Mouse (Mus musculus) stomach, postnatal 0 days (tissue): ENCODE results near the gene Panx3. TPM values are rescaled to one million over a fixed set of nuclear protein-coding genes. Genes with fewer than 3 reads are reported as not detected.
A peak's percentile ranks its signal among the peaks of the same experiment; 100 is the strongest.

Source experiments
- ATAC-seq: fragments of 200-750 bp; cut with Nextera tagmentation; 2 replicates; pipeline ENCODE4 v1.8.0; 2017; ENCODE audit not compliant: low FRiP score, low TSS enrichment
- DNase-seq: peaks from one replicate; pipeline ENCODE4 v3.0.0-alpha.2; 2016; ENCODE audit warnings: low spot score
- H3K27ac ChIP-seq: fragments of 300-500 bp; sonication (generic); replicated peaks from 2 replicates; pipeline ENCODE4 v1.5.1; 2014; ENCODE audit warnings: mild to moderate bottlenecking, control low read depth
- H3K27me3 ChIP-seq: fragments of 300-500 bp; sonication (generic); 2 replicates; pipeline ENCODE4 v1.6.1; 2014; ENCODE audit warnings: low read length; ENCODE audit not compliant: control insufficient read depth, insufficient read depth
- H3K36me3 ChIP-seq: fragments of 300-500 bp; sonication (generic); 2 replicates; pipeline ENCODE4 v1.6.1; 2014; ENCODE audit warnings: low read length, mixed read lengths; ENCODE audit not compliant: control insufficient read depth, insufficient read depth
- H3K4me1 ChIP-seq: fragments of 300-500 bp; sonication (generic); replicated peaks from 2 replicates; pipeline ENCODE4 v1.6.1; 2014; ENCODE audit warnings: antibody characterized with exemption; ENCODE audit not compliant: control insufficient read depth, insufficient read depth
- H3K4me2 ChIP-seq: fragments of 300-500 bp; sonication (generic); replicated peaks from 2 replicates; pipeline ENCODE4 v1.6.1; 2014; ENCODE audit warnings: low read depth, mild to moderate bottlenecking, control low read depth, moderate library complexity
- H3K4me3 ChIP-seq: fragments of 300-500 bp; sonication (generic); 2 replicates; pipeline ENCODE4 v1.5.1; 2014; ENCODE audit warnings: low read depth, low read length, control low read depth
- H3K9ac ChIP-seq: fragments of 300-500 bp; sonication (generic); 2 replicates; pipeline ENCODE4 v1.6.1; 2014; ENCODE audit warnings: mild to moderate bottlenecking, low read length, control low read depth, mixed read lengths
- H3K9me3 ChIP-seq: fragments of 300-500 bp; sonication (generic); 2 replicates; pipeline ENCODE4 v1.6.1; 2016; ENCODE audit warnings: low read length; ENCODE audit not compliant: control insufficient read depth
- CTCF ChIP-seq: IDR thresholded peaks from 2 replicates; pipeline ENCODE4 v1.5.1; 2016; ENCODE audit warnings: antibody characterized with exemption, low read depth, mild to moderate bottlenecking, moderate library complexity
- EP300 ChIP-seq: optimal IDR thresholded peaks from 2 replicates; pipeline ENCODE3; 2016; ENCODE audit warnings: antibody characterized with exemption
- WGBS: fragments of 180-500 bp; shearing (Covaris S2); extraction: QIAGEN DNeasy Blood & Tissue Kit; methylation state at CpG from one replicate; pipeline ENCODE4 v1.1.7; 2014; 5-methylcytosine and 5-hydroxymethylcytosine counted together
- polyA plus RNA-seq: library from polyadenylated mRNA; unstranded; fragments of >200 nt; fragmentation: Nextera tagmentation; extraction: Ambion mirVana; gene quantifications from 2 replicates; pipeline ENCODE4 v1.2.1, GENCODE M21; 2015

Panx3 gene
- 0.15 TPM in 1 of 2 replicates, not detected in the other for polyA plus RNA-seq

- TF ChIP-seq CTCF (no peak), EP300 (no peak)
- no peak within 1 kb of the TSS for H3K4me3 ChIP-seq
- no peak within 1 kb of the TSS for H3K27ac ChIP-seq
- no peaks in the 10 kb centered on the region for H3K4me1 ChIP-seq
- H3K27me3 ChIP-seq, result no peaks in the 10 kb centered on the region
- H3K9ac ChIP-seq, result no peak within 1 kb of the TSS
- H3K4me2 ChIP-seq, result no peak within 1 kb of the TSS
- no peak for ATAC-seq
- no peaks in the 10 kb centered on the region for H3K36me3 ChIP-seq
- DNase-seq, result no peak
- H3K9me3 ChIP-seq, result no peaks in the 10 kb centered on the region
- 57% methylated on average over 6 of the region's 6 CpGs for WGBS
These were observed at the start of gene Panx3 for GRCm38 (mm10) chr9:37669115-37669514. Gene Panx3, minus strand, starts transcription at chr9:37669235.

GRCm38 (mm10) chr9:37716150-37716549 is 47.1 kb upstream of the Panx3 start, which contains the start of gene Olfr160:
Gene Olfr160, minus strand, starts transcription at chr9:37716250.
- Histone ChIP-seq H3K9ac (no peak within 1 kb of the TSS), H3K27ac (no peak within 1 kb of the TSS), H3K4me2 (no peak within 1 kb of the TSS), H3K36me3 (no peaks in the 10 kb centered on the region), H3K4me3 (no peak within 1 kb of the TSS), H3K27me3 (no peaks in the 10 kb centered on the region), H3K4me1 (no peaks in the 10 kb centered on the region), H3K9me3 (no peaks in the 10 kb centered on the region)
- 72% methylated on average over 1 of the region's 1 CpGs for WGBS
- TF ChIP-seq EP300, result no peak
- ATAC-seq (no peak), DNase-seq (no peak)

GRCm38 (mm10) chr9:37689970-37690686 is 21.1 kb upstream of the Panx3 start:
- no peak overlapping the region for H3K9ac ChIP-seq
- no peaks in the 10 kb centered on the region for H3K4me1 ChIP-seq
- H3K4me2 ChIP-seq, result no peak overlapping the region
- no peaks in the 10 kb centered on the region for H3K9me3 ChIP-seq
- 61% methylated on average over 5 of the region's 5 CpGs for WGBS
- peak; percentile 76 for TF ChIP-seq CTCF
- no peak for TF ChIP-seq EP300
- no peaks in the 10 kb centered on the region for H3K27me3 ChIP-seq
- no peak for DNase-seq
- ATAC-seq, result no peak
- H3K27ac ChIP-seq, result no peak overlapping the region
- H3K36me3 ChIP-seq, result no peaks in the 10 kb centered on the region
- no peak overlapping the region for H3K4me3 ChIP-seq

- H3K27ac ChIP-seq, result no peak overlapping the region
- DNase-seq (no peak), ATAC-seq (no peak)
- H3K36me3 ChIP-seq, result no peaks in the 10 kb centered on the region
- no peak overlapping the region for H3K9ac ChIP-seq
- H3K9me3 ChIP-seq, result no peaks in the 10 kb centered on the region
- no peaks in the 10 kb centered on the region for H3K27me3 ChIP-seq
- WGBS, result 42% methylated on average over 3 of the region's 3 CpGs
- no peaks in the 10 kb centered on the region for H3K4me1 ChIP-seq
- H3K4me2 ChIP-seq, result no peak overlapping the region
- no peak overlapping the region for H3K4me3 ChIP-seq
- TF ChIP-seq EP300 (no peak), CTCF (peak; percentile 7; the same call in 1 of the 2 replicates)
These were observed 18.9 kb upstream of the Panx3 start for GRCm38 (mm10) chr9:37687941-37688303.

- Histone ChIP-seq H3K4me2 (no peak overlapping the region), H3K27me3 (no peaks in the 10 kb centered on the region), H3K9me3 (no peaks in the 10 kb centered on the region), H3K4me1 (no peaks in the 10 kb centered on the region), H3K9ac (no peak overlapping the region), H3K4me3 (no peak overlapping the region), H3K36me3 (no peaks in the 10 kb centered on the region), H3K27ac (no peak overlapping the region)
- WGBS, result 88% methylated on average over 3 of the region's 3 CpGs
- TF ChIP-seq EP300 (no peak), CTCF (no peak)
- no peak for DNase-seq
- ATAC-seq, result no peak
These were observed 18.4 kb upstream of the Panx3 start for GRCm38 (mm10) chr9:37687288-37687940.

- H3K27me3 ChIP-seq, result no peaks in the 10 kb centered on the region
- no peaks in the 10 kb centered on the region for H3K9me3 ChIP-seq
- no peak overlapping the region for H3K9ac ChIP-seq
- no peaks in the 10 kb centered on the region for H3K36me3 ChIP-seq
- WGBS, result 91% methylated on average over 1 of the region's 1 CpGs
- no peak for ATAC-seq
- DNase-seq, result no peak
- H3K4me2 ChIP-seq, result no peak overlapping the region
- no peak overlapping the region for H3K4me3 ChIP-seq
- H3K4me1 ChIP-seq, result no peaks in the 10 kb centered on the region
- TF ChIP-seq EP300 (no peak), CTCF (no peak)
- no peak overlapping the region for H3K27ac ChIP-seq
These were observed 12.1 kb upstream of the Panx3 start for GRCm38 (mm10) chr9:37681123-37681522.
